Mouse (Mus musculus): Measurements from ENCODE around the gene 2410004B18Rik.
A peak's percentile ranks its signal among the peaks of the same experiment; 100 is the strongest.
"Not testable (repeated sequence)": the region's sequence is repeated elsewhere in the genome, so short reads cannot be mapped to it uniquely, and the experiment has no call there.

The 2410004B18Rik gene

DNA sequence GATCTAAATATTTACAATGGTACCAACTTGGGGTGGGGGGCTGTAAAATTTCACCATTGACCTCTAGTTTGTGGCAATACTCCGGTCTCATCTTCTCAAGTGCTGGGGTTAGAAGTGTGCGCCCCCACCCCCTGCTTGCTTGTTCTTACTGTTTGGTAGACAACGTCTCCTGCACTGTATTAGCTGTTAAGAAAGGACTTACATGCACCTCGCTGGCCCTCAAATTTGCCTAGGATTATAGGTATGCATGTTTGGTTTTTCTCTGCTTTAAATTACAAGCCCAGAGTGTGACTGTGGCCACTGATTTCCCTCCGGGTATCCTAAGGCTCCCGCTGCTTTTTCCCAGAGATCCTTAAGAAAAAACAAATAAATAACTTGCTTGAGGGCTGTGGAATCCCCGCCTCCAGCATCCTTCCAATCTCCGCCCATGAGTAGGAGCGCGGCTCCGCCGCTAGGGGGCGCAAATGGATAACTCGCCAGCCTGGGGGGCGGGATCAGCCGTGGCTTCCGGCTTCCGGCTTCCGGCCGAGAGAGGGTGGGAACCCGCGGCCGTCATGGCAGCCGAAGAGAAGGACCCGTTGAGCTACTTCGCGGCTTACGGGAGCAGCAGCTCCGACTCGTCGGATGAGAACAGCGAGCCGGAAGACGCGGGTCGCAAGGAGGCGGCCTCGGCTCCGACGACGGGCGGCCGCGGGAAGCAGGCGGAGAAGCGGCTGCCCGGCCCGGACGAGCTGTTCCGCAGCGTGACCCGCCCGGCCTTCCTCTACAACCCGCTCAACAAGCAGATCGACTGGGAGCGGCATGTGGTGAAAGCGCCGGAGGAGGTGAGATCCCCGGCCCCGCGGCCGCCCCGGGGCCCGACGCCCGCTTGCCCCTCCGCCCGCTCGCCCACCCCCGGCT, at the start of gene 2410004B18Rik:
Gene 2410004B18Rik, plus strand, starts transcription at position 510 of the 900 bp plus-strand sequence.
- peak; percentile 96 for DNase-seq

DNA sequence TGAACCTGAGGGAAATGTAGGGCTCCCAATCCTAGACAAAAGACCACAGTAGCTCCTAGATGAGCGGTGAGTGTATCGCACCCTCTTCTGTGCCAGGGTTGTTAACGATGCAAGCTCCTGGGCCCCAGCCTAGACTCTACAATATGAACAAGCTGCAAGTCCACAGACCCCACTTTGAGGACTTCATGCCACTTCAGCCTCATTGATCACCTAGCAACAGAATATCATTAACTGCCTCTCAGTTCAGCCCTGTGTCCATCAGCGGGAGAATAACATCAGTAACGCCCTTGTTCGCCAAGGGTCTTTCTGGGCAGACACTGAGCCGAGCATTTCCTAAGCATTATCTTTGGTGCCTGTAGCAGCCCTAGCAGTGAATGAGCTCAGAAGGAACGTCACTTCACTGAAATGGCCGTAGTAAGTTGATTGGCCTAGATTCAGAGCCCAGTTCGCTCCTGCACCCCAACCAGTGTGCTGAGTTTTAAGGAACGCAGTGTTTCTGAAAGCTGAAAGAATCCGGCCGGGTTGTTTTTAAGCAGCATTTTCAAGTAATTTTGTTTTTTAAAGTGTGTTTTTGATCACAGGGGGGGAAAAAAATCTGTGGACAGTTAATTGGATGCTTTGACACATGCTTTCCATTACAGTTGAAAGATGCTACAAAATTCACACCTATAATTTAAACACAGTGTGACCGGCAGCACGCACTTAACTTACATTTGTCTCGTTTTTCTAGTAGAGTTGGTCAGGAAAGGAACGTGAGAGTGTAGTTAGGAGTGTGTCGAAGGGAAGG, 47.3 kb upstream of the 2410004B18Rik start:
- DNase-seq = no peak

DNA sequence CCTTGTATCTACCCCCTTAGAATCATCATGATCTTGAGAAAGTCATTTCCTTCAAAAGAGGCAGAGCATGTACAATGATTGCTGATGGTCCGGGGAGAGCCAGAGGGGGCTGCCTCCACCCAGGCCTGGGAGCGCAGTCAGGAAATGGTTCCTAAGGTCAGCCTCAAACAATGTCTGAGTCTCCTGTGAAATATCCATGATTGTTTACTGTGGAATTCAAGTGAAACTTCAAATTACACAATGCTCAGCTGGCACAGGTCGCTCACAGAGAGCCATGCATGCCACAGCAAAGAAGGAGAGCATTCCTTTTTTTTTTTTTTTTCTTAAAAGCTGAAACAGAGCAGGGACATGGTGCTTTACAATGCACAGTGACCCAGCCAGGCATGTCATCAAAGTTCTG, 45.4 kb upstream of the 2410004B18Rik start:
- no peak for DNase-seq

DNA sequence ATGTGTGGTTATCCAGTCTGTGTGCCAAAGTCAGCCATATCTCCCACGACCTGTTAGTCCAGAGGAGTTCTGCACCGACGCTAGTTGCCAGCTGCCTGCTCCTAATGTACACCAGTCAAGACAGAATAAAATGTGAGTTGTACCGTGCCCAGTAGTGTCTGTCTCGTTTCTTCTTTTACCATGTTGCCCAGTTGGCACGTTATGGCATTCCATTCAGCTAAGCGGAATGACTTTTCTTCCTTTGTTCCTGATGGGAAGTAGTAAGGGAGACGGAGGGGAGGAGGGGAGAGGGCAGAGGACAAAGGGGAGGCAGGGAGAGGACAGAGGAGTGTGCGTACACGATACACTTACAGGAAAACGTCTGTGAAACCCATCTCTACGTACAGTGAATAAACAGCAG, 43.7 kb upstream of the 2410004B18Rik start:
- no peak for DNase-seq

DNA sequence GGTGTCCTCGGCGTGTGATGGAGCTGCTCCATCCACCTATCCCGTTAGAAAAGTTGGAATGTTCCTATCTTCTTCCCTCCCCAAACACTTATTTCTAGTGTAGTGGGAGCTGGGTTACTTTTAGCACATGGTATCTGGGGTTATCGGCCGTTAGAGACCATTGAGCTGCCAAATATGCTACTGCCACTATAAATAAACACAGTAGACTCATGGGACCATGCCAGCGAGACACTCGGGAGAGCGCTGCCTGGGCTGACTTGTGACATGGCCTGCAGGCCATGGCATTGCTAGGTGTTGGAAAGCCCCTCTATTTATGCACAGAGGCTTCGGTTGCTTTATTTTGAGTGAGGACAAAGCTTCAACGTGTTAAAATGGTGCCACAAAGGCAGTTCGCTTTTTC, 40.1 kb upstream of the 2410004B18Rik start:
- DNase-seq = no peak

DNA sequence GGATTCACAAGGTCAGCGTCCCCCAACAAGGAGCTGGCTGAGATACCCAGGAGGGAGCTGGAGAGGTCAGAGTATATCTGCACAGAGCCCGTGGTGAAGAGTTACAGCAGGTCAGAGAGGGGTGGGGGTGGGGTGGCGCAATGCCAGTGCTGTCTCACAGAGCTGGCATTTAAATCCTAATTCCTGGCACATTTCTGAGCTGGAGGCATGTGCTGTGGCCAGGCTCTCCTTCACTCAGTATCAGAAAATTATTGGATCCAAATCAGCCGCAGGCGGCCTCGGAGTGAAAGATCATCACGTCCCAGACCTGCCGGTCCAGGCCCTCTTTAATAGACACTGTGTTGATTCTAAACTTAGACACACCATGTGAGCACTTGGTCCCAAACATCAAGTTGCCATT, 38.0 kb upstream of the 2410004B18Rik start:
- DNase-seq = no peak

DNA sequence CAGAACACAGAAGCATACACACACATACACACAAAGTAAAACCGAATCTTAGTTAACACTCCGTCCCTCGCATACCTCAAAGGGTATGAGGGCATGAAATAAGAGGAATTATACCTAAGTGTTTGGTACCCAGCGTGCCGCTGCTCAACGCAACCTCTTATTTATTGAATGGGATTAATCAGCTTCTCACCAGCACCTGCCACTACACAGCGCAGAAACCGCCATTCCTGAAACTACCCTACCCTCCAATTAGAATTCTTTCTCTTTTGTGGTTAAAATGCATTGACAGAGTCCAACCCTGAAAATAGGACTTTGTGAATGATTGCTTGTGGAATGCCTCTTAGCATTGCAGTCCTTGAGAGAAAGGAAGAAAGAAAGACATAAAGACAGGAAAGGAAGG, 34.3 kb upstream of the 2410004B18Rik start:
- no peak for DNase-seq

DNA sequence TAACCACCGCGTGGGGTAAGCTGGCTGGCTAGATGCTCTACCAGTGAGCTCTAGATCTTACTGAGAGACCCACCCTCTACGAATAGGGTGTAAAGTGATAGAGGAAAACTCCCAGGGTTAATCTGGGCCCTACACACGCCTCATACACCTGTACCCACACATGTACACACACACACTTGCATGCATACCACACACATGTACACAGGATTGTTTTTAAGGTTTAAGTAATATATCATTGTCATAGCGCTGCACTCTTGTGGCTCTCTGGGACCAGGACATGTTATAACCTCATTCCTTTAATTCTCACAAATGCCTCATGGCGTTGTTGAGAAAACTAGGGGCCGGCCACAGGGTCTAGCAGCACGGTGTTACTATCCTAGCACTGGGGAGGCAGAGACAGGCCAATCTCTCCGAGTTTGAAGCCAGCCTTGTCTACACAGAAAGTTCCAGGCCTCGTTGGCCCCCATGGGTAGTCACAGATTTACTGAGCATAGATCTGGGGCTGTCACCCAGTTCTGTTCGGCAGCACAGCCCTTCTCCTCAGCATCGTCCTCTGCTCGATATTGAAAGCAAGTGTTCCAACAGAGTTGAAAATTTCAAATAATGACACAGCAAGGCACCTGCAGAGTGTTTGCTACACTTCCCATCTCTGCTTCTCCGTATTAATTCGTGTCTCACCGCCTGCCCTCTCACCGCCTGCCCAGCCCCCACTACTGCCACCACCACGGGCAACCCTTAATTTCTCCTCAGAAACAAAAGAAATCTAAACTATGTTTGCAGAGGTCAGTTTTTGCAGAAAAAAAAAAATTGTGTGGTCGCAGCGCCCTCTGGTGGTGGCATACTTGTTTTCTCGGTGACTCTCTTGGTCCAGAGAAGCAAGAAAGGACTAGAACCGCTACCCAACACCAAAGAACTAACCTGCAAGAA, 32.7 kb upstream of the 2410004B18Rik start:
- DNase-seq = peak; percentile 66 to 72

DNA sequence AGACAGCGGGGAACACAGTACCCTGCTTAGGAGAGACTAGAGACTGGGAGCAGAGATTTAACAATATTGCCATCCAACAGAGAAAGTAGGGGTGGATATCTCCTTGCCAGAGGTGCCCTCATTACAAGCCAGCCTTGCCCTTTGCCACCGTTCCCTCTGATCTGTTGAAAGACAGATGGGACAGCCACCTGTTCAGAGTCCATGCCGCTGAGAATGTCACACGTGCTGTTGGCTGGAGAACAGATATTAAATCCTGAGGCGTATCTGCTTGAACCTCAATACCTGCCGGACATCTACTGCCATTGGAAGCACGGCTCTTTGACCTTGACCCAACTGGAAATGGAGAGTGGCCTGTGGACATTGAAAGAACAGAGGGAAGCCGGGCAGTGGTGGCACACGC, 31.2 kb upstream of the 2410004B18Rik start:
- DNase-seq = no peak

DNA sequence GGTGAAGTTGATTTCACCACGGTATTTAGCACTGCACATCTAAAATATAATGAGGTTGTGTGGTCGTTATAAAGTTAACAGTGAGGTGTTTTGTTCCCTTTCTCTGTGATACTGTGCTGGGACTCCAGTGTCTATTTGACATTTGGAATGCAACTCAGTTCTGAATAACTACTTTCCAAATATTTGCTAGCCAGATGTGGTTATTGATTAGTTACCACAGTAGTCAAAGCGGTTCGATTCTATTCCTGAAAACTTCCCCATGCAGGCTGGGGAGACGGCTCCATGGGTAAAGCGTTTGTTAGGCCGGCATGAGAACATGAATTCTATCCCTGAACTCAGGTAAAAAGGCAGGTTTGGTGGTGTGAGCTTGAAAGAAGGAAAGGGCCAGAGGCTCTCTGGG, 25.3 kb upstream of the 2410004B18Rik start:
- DNase-seq = no peak

DNA sequence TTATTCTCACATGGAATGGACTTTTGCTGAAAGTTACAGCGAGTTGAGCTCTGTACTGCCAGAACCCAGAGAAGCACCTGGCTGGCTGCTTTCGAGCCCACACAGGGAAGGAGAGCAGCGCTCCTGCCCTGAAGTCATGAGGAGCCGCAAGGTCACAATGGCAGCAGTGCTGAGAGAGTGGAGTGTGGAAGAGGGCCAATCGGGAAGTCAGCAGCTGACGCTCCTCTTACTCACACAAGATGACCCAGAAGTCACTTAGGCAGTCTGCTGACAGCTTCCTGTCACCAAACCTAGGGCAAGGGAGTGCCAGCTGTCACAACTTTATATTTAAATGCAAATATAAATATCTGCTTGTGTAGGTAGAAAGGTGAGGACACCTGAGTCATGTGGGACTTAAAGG, 24.6 kb upstream of the 2410004B18Rik start:
- DNase-seq = no peak

DNA sequence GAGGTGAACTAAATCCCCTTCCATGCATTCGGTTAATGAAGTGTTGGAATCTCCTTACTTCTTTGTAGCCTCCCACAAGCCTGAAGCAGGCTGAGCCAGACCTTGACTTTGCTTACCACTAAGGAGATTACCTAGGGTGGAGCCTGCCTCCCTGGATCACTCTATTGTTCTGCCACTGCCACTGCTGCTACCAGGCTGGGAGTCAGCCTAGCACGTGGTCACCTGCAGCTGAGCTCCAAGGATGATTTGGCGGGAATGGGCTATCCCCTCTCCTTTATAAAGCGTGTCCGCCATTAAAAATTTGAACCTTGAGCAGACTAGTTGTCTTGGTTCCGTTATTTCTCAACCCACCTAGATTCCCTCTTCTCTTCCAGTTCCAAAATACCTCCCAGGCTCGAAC, 23.9 kb upstream of the 2410004B18Rik start:
- not testable (repeated sequence) for DNase-seq

DNA sequence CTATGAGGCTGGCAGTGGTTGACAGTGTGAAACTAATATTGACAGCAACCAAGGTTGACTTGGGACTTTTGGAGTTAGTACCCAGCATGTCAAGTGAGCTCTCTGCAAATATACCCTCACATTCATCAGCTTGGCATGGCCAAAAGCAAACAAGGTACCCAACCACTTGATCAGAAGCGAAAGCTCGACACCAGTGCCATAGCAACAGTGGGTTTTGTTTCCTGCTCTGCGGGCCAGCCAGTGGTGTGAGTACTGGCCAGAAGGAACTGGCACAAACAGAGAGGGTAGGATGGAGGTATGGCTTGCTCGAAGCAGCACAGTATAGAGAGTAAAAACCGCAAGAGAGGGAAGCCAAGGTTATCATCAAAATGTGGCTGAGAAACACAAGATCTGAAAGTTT, 21.4 kb upstream of the 2410004B18Rik start:
- DNase-seq = no peak

DNA sequence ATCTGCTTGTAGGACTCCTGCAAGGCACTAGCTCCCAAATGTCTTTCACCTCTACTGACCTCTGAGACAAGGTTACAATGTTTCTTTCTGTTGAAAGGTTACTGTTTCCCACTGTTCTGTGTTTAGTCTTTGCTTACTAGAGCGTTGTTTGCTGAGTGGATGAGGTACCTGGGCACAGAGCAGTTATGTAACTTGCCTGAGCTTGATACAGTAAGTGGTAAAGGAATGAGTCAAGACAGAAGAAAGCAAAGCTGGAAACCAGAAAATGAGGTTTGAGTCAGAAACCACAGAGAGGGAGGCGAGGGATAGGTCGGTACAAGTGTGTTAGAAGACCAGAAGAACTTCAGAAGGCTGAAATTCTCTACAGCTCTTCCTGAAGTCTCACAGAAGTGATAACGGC, 21.0 kb upstream of the 2410004B18Rik start:
- no peak for DNase-seq

DNA sequence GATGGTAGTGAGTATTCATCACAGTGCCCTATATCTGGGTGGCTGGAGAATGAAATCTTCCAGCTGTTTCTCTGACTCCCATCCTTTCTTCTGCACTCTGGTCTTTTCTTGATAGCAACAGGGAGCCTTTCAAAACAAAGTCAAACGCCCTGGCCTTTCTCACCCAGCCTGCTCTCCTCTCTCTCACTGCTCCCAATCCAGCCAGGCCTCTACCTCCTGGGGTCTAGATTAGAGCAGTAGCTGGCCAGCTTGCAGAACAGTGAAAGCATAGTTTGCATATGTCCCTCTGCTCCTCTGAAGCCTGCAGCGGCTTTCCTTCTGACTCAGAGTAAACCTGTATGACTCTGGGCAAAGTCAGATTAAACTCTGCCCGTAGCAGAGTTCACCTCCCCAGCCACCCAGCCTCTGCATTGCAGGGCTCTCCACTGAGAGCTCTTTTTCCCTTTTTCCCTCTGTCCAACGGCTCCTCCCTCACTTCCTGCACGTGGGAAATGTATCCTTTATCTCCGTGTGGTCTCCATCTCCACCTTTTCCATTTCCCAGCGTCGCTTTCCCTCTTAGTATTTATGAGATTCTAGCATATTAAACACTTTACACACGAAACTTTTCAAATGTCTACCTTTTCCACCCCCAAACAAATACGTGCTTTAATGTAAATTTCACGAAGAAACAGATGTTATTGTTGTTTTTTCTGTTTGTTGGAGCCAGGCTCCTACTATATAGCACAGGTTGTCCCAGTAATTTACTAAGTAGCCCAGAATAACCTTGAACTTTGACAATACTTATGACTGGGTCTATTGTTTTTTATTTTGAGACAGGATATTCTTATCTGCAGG, 15.6 kb upstream of the 2410004B18Rik start, which contains the start of gene Bcl10:
Gene Bcl10, plus strand, starts transcription at position 786 of the 836 bp plus-strand sequence.
- no peak for DNase-seq

DNA sequence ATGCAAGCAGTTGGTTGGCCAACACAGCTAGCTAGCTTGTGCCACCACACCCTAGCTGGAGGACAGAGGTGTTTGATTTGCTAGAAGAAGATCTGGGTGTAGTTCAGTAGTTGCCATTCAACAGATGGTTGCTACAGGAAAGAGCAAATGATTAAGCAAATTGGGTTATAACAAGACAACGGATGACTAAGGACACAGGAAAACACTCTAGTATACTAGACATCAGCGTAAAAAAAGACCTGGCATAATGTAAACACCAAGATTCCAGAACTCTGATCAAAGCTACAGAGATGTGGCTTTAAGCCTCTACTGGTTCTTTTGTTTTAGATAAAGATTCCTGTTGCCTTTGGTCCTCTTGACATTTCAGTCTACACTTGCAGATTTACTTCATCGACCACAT, 14.8 kb upstream of the 2410004B18Rik start:
- DNase-seq = no peak

DNA sequence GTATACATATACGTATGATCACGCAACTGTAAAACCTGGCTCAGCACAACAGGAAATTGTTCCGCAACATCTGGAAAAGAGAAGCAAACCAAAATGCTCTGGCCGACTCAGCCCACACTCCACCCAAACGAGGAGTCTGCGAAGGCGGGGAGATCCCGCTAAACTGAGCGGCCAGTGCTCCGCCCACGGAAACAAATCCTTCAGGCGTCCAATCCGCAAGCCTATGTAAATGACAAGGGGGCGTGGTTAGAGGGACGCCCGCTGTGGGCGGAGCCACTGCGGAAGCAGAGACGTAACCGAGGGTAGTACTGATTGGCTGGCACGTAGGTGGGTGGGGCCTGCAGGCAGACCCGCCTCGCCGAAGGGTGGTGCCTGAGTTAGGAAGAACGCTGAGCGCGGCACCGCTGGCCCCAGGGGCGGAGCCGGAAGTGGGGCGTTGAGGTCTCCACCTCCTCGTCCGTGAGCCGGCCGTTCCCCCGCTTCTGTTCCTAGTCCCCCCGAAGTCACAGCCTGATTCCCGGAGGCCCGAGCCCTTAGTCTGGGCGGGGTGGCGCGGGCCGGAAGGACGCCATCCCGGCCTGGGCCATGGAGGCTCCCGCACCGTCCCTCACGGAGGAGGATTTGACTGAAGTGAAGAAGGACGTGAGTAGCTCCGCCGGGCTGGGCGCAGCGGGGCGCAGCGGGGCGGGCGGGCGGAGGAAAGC, 13.8 kb upstream of the 2410004B18Rik start:
- peak; percentile 99 for DNase-seq

DNA sequence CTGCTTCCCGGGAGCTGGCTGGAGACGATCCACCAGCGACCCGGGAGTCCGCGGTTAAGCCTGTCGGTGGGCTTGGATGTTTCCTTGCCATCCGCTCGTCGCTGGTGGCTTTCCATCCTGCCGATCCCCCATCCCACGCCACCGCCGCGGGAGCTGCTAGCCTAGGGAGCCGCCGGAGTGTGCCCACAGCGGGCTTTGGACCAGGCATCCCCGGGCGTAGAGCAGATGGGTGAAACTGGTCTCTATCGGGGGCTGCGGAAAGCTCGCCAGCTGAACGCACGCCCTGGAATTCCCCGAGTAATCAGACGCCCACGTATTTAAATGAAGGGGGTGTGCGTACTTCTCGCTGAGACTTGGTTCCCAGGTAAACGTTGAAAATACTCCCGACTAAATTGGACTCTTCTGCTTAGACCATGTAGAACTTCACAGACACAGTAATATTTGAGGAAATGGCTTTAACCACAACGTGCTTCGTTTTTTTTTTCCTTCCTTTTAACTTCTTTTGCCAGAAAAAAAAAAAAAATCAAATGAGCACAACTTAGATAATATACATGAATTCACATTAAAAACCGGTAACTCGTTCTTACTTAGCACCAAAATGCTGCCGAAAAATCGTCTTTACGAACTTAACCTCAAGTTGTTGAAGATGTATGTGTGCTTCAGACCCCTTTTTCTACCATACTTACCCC, 13.0 kb upstream of the 2410004B18Rik start:
- peak; percentile 78 to 79 for DNase-seq

DNA sequence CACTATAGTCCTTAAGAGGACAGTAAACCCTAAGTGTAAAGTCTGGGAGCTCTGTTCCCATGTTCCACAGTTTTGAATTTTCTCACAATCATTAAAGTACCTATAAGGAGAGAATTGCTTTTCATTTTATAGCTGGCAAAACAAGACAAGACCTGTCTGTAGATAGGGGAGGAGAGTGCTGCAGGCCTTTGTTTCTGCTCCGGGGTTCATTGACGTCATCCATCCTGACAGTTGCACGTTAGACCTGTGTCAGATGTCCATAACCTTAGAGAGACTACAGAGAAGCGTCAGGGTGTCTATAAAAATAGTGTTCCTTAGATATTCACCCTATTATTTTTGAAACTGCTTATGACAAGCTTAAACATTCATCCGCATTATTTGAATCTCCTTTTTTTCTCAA, 12.3 kb upstream of the 2410004B18Rik start:
- no peak for DNase-seq
